Mouse (Mus musculus) spleen, postnatal 14 days (tissue): ENCODE results near the gene Rasgrf2.
"Not testable (repeated sequence)": the region's sequence is repeated elsewhere in the genome, so short reads cannot be mapped to it uniquely, and the experiment has no call there.

ENCODE experiments used
- DNase-seq, 2 experiments: peaks; one replicate each; pipeline ENCODE4 v3.0.0; 2021 to 2022; ENCODE audit warnings: low spot score in 2 of 2

The Rasgrf2 gene

GRCm38 (mm10) chr13:92131384-92132150 is at the start of gene Rasgrf2:
Rasgrf2 (minus strand) TSS chr13:92131656.
- DNase-seq, result no peak

GRCm38 (mm10) chr13:92172686-92173085 is 41.2 kb upstream of the Rasgrf2 start:
- not testable (repeated sequence) for DNase-seq

GRCm38 (mm10) chr13:92150551-92150950 is 19.1 kb upstream of the Rasgrf2 start:
- no peak for DNase-seq

GRCm38 (mm10) chr13:92148858-92149257 is 17.4 kb upstream of the Rasgrf2 start:
- no peak for DNase-seq

- no peak for DNase-seq
Measured at GRCm38 (mm10) chr13:92134792-92135191, 3.3 kb upstream of the Rasgrf2 start.

- DNase-seq, result no peak
Measured at GRCm38 (mm10) chr13:92132599-92132998, 1.1 kb upstream of the Rasgrf2 start.

- DNase-seq, result no peak
Measured at GRCm38 (mm10) chr13:92130994-92131383, 467 bp downstream of the Rasgrf2 start.

- no peak for DNase-seq
Measured at GRCm38 (mm10) chr13:92129877-92130276, 1.6 kb downstream of the Rasgrf2 start.

- DNase-seq, result no peak
Measured at GRCm38 (mm10) chr13:92125902-92126301, 5.6 kb downstream of the Rasgrf2 start.

GRCm38 (mm10) chr13:92119623-92120022 is 11.8 kb downstream of the Rasgrf2 start:
- no peak for DNase-seq

- no peak for DNase-seq
Measured at GRCm38 (mm10) chr13:92114076-92114475, 17.4 kb downstream of the Rasgrf2 start.

GRCm38 (mm10) chr13:92108237-92108636 is 23.2 kb downstream of the Rasgrf2 start:
- no peak for DNase-seq

- DNase-seq, result no peak
Measured at GRCm38 (mm10) chr13:92104259-92104658, 27.2 kb downstream of the Rasgrf2 start.

GRCm38 (mm10) chr13:92098484-92098883 is 33.0 kb downstream of the Rasgrf2 start:
- DNase-seq, result no peak

GRCm38 (mm10) chr13:92095131-92096090 is 36.0 kb downstream of the Rasgrf2 start:
- no peak for DNase-seq

GRCm38 (mm10) chr13:92093712-92094290 is 37.7 kb downstream of the Rasgrf2 start:
- DNase-seq, result no peak

GRCm38 (mm10) chr13:92073111-92073510 is 58.3 kb downstream of the Rasgrf2 start:
- no peak for DNase-seq

GRCm38 (mm10) chr13:92068651-92069050 is 62.8 kb downstream of the Rasgrf2 start:
- DNase-seq, result no peak

GRCm38 (mm10) chr13:92067831-92068230 is 63.6 kb downstream of the Rasgrf2 start:
- DNase-seq, result no peak

GRCm38 (mm10) chr13:92053748-92054147 is 77.7 kb downstream of the Rasgrf2 start:
- DNase-seq, result no peak

- no peak for DNase-seq
Measured at GRCm38 (mm10) chr13:92053001-92053400, 78.5 kb downstream of the Rasgrf2 start.

GRCm38 (mm10) chr13:92051216-92051615 is 80.2 kb downstream of the Rasgrf2 start:
- no peak for DNase-seq
